Mouse (Mus musculus): Measurements from ENCODE around the gene Olfr960.

DNA sequence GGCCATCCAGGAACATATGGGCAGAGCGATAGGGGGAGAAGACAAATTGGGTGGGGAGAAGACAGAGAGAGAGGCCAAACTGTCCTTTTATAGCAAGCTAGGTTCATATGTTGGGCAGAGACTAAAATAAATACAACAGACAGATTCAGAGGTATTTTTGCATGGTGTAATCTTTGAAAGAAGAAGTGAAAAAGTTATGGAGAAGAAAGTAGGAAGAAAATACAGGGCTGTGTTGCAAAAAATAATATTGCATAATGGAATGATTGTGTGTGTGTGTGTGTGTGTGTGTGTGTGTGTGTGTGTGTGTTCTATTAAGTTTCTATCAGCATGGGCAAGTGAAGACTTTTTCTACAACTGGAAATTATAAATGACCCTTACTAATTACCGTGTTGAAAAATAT, 7.9 kb downstream of the Olfr960 start:
- TF ChIP-seq CTCF (conservative IDR thresholded peaks at IDR 0.05; ENCODE audit: insufficient read depth, insufficient read length, low read depth, low read length) (no peak), POLR2A (IDR thresholded peaks at IDR 0.05; ENCODE audit: low read depth, low read length) (no peak)
